Mouse (Mus musculus) hematopoietic stem cell, adult 5-6 weeks (primary cell): ENCODE results near the gene Tfdp2. TPM values are rescaled to one million over a fixed set of nuclear protein-coding genes. Genes with fewer than 3 reads are reported as not detected.
"Not testable (repeated sequence)": the region's sequence is repeated elsewhere in the genome, so short reads cannot be mapped to it uniquely, and the experiment has no call there.

ENCODE experiments used
- ATAC-seq, 2 experiments: fragments of 125-278 bp in 1 of 2; replicated peaks in 1 of 2; 2 replicates each; pipeline ENCODE4 v1.8.0; 2016 to 2017; ENCODE audit warnings: inconsistent platforms in 2 of 2, mild to moderate bottlenecking in 2 of 2, moderate number of reproducible peaks in 2 of 2, low read depth in 1 of 2, moderate TSS enrichment in 1 of 2; ENCODE audit not compliant: low FRiP score in 2 of 2, poor library complexity in 2 of 2, severe bottlenecking in 2 of 2, insufficient read depth in 1 of 2, low TSS enrichment in 1 of 2
- total RNA-seq: library from RNA; stranded (forward); fragments of 172-1452, 232-1000 nt; gene quantifications from 2 replicates; pipeline ENCODE4 v1.2.3, GENCODE M21; 2017

Gene Tfdp2
- total RNA-seq, 1 experiment from 2014 or later: 49.8 TPM

GRCm38 (mm10) chr9:96345750-96346149, 149.7 kb downstream of the Tfdp2 start:
- ATAC-seq: no peak

DNA sequence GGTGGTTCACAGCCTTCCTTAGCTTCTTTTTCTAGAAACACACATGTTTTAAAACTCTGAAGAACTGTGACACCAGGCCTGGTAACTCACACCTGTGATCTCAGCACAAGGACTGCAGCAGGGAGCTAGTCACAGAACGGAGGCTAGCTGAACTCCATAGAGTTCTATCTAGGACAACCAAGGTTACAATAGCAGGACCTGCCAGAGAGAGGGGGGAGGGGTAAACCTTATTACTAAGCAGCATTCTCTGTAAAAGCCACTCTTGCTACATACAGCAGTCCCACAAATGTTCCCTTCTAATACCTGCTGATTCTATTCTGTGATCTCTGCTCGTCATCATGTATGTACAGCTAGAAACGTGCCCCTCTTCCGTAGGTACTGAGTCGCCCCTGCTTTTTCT, 152.8 kb downstream of the Tfdp2 start:
- ATAC-seq: no peak

DNA sequence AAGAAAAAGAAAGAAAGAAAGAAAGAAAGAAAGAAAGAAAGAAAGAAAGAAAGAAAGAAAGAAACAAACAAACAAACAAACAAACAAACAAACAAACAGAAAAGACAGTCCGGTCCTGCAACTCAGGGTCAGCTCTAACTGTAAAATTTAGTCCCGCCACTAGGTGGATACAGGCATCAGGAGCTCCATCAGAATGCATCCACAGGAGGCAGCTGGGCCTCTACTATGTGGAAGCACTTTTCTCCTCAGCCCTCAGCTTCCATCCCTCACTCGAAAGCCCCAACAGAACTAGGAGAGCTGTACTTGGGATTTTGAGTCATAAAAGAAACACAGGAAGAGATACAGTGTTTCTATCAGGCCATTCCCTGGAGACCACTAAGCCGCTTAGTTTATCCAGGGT, 153.9 kb downstream of the Tfdp2 start:
- peak; percentile 86 for ATAC-seq

GRCm38 (mm10) chr9:96350476-96350875, 154.4 kb downstream of the Tfdp2 start:
- no peak for ATAC-seq

- ATAC-seq: not testable (repeated sequence)
Observed at GRCm38 (mm10) chr9:96351771-96352170, 155.7 kb downstream of the Tfdp2 start.

- ATAC-seq: no peak
Observed at GRCm38 (mm10) chr9:96353121-96353769, 157.2 kb downstream of the Tfdp2 start.

DNA sequence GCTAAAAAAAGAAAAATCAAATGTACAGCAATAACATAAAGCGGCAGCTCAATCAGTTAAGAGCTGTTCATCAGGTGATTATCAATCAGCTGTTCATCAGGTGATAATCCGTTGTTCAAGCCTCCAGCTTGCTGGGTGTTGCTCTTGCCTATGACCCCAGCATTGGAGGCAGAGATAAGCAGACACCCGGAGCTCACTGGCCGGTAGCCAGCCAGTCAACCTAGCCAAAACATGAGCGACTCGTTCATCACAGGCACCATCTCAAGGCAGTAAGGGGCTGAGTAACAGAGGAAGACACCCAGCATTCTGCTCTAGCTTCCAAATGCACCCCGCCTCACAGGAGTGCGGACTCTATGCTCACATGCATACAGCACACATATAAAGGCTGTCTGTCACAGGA, 157.7 kb downstream of the Tfdp2 start:
- ATAC-seq: peak; percentile 22 to 49; a peak in 2 of 4 replicates

GRCm38 (mm10) chr9:96360056-96360455, 164.0 kb downstream of the Tfdp2 start:
- no peak for ATAC-seq

DNA sequence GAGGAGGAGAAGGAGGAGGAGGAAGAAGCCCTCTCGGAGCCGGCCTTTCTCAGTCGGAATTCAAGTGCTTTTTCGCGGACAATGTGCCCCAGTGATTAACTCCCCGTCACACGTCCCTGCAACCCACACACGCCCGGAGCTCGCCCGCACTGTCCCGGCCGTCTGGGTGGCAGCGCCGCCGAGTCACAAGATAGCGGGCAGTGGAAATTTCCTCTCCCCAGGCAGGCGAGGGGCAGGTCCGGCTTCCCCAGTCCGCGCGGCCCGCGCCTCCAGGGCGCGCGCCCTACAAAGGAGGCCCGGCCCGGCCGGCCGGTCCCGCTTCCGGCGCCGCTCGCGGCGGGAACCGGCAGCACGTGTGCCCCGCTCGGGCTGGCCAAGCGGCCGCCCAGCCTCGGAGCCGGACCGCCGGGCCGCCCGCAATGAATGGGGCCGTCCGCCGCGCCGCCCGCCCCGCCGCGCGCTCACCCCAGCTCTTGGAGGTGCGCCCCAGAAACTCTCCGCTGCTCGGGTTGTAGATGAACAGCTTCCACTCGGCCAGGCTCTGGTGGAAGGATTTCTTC, 167.6 kb downstream of the Tfdp2 start:
- ATAC-seq: peak; percentile 13 to 43; a peak in 2 of 4 replicates

DNA sequence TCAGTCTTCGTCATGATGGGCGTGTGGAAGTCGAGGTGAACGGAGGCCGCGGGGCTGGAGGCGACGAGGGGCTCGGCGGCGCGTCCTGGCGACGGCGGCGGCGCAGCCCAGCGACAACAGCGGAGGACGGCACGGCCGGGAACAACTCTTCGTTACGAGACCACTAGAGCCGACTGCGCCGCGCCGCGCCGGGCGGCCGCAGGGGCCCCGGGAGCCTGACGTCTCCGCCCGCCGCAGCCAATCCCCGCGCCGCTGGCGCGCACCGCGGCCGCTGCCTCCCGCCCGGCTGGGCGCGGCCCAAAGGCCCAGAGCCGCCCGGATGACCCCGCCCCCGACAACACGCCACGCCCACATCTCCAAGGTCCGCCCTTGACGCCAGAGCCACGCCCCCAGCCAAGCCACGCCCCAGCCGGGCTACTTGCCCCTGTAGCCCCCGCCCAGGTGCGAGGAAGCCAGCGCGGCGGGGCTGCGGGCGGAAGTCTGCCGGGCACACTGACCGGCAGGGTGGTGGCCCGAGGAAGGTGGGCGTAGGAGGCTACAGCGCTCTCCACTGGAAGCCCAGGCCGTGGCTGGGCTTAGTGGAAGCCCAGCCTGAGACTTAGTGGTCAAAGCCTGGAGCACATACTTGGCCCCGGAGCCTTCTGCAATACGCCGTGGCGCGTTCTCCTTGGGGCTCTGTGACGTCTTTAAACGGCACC, 168.2 kb downstream of the Tfdp2 start, which contains the start of gene Atp1b3:
TSS of gene Atp1b3 (minus strand) at position 302 of the 698 bp plus-strand sequence.
- peak; percentile 89 to 90 for ATAC-seq

DNA sequence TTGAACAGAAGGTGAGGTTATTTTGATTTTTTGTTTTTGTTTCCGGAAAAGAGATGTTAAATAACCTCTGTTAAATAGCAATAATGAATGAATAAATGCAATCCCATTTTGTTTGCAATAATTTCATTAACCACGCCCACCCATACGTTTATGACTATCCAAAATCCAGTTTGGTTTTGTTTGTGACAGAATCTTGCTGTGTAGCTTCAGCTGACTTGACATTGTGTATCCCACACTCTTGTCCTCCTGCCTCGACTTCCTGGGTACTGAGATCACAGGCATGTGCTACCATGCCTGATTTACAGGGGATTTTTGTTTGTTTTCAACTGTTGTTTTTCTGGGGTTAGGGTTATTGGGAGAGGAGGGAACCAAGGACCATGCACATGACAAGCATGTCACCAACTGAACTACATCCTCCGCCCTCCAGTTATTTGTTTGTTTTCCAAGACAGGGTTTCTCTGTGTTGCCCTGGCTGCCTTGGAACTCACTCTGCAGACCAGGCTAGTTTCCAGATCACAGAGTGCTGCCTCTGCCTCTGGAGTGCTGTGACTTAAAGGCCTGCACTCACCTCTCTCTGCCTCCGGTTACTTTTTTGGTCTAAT, 169.3 kb downstream of the Tfdp2 start:
- ATAC-seq: no peak

DNA sequence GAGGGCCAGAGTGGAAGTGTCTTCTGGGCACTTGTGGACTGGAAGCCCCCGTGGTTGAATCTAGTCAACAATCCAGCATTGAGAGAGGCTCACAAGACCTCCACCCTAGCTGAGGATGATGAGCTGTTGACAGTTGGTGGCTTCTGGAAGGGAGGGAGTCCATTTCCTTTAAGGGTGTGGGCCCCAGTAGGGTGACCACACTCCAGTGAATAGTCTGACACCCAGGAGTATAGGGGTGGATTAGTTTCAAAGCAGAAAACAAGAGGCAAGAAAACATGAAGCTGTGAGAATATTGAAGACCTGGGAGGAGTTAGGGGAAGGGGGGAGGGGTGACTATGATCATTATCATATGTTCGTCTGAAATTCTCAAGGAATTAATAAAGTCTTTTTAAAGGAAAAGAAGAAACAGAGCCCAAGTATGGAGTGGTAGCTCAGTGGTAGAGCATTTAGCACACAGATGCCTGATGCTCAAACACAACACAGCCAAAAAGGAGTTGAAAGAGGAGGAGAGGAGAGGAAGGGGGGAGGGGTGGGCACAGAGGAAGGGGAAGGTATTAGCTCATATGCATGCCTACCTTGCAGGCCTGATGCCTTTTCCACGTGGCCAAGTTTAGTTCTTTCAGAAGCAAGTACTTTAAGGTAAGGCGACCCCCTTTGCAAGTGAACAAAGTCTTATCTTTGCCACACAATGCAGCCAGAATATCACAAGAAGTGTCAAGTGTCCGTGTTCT, 173.7 kb downstream of the Tfdp2 start:
- peak; percentile 35 to 40 for ATAC-seq

- ATAC-seq: no peak
Observed at GRCm38 (mm10) chr9:96371075-96371474, 175.0 kb downstream of the Tfdp2 start.

Other genes with a start within 250 kb of the Tfdp2 start
- 35.5 and 36.7 TPM in 2 replicates for gene Xrn1, start 241.5 kb upstream of the Tfdp2 start, total RNA-seq
- 1.9 and 5.6 TPM in 2 replicates for gene Gk5, start 76.9 kb upstream of the Tfdp2 start, total RNA-seq
- gene Atp1b3, start 168.2 kb downstream of the Tfdp2 start, total RNA-seq: 100 and 146 TPM in 2 replicates